Mouse (Mus musculus) adrenal gland, postnatal 25 days (tissue): ENCODE data around the gene Mpp2. TPM values are rescaled to one million over a fixed set of nuclear protein-coding genes. Genes with fewer than 3 reads are reported as not detected.

Source experiments
- DNase-seq: peaks from one replicate; pipeline ENCODE4 v3.0.0; 2021; ENCODE audit warnings: mixed read lengths
- long read RNA-seq: library from polyadenylated mRNA; stranded (forward); transcript quantifications from one replicate; pipeline ENCODE4 v2.0.0, GENCODE M21; 2021
- total RNA-seq: library from RNA; stranded (reverse); gene quantifications from 2 replicates; pipeline ENCODE4 v1.2.3, GENCODE M21; 2021

Gene Mpp2
- 8.7 and 11.8 TPM in 2 replicates for total RNA-seq
- long read RNA-seq, full-length matches to known transcripts = 1 of 3 reads
- long read RNA-seq, partial matches to known transcripts = 0 of 3 reads
- long read RNA-seq, other reads (novel, unspliced or antisense) = 2 of 3 reads

DNA sequence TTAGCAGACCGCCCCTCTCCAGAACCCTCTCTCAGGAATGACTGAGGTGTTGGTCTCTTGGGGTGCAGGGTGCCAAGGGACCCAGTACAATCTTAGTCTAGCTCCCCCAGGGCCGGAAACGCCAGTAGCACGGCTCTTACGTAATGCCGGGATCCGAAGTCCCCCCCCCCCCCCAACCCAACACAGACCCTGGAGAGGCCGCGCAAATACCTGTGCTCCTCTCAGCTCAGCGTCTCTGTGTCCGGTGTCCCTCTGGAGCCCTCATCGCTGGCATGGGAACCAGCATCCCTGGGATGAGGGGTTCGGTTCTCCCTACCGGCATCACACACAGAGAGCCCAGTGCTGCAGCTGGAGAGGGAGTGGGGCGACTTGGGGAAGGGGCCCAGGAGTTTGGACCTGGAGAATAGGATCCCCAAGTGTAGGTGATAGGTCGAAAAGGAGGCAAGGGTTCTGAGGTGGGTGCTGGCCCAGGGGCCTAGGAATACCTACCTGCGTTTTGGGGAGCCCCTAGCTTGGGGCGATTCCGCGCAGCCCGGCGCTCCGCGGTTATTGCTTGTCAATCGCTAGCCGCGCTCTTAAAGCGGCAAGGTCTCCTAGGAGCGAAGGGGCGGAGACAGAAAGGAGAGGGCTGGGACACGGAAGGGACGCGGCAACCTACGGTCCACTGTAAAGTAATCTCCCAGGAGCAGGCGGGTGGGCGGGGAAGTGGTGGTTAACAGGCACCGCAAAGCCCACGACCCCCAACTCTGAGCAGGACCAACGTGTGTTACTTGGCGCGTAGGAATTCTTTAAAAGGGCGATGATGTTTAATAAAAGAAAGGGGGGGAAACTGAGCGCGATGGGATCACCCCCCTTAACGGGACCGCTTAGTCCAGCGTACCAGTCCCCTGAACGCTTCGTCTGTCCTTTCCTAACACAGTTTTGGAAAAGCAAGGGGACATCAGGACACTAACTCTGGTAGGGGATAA, at the start of gene Mpp2:
TSS of gene Mpp2 (minus strand) at position 585 of the 968 bp plus-strand sequence.
- DNase-seq = peak; percentile 76

DNA sequence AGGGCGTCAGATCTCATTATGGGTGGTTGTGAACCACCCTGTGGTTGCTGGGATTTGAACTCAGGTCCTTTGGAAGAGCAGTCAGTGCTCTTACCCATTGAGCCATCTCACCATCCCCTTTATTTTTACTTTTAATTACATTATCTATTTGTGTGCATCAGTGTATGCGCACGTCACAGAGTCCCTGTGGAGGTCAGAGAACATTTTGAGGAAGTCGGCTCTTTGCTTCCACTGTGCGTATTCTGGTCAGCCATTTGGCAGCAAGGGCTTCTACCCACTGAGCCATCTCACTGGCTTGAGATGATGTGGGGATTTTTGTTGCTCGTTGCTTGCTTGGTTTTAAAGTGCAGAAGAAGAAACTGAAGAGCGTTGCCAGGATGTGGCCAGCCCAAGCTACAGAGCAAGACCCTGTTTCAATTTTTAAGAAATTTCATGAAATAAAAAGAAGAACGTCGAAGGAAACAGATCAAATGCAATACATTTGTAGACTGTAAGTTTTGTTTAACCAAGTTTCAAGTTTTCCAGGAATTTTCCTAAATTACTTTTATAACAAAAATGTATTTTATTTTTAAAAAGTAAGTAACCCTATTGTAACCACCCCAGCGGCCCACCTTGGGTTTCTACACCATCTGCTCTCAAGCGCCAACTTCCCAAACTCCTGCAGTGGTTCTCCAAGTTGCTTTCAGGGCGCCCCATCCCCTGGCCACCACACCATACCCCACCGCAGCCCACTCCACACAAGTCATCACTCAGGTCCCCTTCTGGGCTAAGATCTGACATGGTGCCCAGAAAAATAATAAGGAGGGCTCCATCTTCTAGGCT, 49.5 kb upstream of the Mpp2 start:
- no peak for DNase-seq

DNA sequence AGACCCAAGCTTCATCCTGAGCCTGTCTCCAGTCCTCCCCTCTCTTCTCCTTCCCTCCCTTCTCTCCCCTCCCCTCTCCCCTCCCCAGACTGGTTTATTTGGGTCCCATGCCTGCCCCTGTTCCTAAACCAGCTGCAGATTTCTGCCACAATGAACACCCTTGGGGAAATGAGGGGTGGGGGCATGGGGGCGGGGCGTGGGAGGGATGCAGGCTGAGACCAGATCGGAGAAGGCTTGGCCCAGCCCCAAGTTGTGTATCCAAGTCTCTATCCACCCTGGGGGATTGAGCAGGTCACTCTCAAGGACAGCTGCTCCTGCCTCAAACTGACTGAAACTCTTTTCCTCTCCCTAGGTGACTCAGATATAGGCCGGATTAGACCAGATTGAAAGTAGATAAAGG, 46.2 kb upstream of the Mpp2 start:
- no peak for DNase-seq

DNA sequence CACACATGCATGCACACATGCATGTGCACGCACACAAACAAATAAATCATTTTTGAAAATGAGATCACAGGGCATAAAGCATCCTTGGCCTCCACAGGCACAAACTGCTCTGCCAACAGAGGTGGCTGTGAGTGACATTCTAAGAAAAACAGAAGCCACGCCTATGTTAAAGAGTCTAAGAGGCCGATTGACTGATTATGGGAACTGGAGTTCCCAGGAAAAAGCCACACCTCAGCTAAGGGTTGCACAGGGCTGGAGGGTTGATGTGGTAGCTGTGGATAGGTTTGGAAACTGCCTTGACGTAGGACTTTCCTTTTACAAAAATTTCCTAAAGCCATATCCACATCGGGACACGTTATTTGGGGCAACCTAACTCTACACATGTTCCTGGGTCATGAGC, 29.1 kb upstream of the Mpp2 start:
- no peak for DNase-seq

DNA sequence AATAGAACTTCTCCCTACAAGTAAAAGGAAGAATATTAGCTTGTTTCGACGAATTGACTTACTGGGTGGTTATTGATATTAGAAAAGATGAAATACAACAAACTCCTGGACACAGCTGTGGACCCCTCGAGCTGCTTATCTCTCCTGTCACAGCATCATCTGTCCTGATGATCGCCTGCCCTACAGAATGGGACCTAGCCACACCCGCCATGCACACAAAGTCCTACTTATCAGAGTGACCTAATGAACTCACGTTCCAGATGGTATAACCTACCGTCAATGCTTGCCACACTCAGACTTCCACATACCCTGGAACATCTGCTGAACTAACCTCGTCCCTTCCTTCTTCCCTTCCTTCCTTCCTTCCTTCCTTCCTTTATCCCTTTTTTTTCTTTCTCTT, 27.9 kb upstream of the Mpp2 start:
- no peak for DNase-seq

DNA sequence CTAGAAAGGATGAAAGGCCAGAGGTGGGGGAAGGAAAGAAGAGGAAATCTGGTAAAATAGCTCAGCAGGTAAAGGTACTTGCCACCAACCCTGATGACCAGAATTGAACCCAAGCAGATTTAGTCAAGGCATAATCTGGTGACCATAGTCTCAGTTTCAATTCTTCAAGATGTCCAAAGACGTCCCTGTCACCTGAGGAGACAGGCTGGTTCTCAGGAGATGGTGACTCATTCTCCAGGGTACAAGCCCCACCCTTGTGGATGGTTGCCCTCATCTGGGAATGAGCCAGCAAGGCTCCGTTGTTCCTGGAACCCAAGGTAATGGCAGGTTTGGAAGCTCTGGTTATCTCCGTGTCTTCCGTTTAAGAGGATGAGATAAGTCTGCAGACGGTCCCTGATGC, 23.3 kb upstream of the Mpp2 start:
- DNase-seq = no peak

DNA sequence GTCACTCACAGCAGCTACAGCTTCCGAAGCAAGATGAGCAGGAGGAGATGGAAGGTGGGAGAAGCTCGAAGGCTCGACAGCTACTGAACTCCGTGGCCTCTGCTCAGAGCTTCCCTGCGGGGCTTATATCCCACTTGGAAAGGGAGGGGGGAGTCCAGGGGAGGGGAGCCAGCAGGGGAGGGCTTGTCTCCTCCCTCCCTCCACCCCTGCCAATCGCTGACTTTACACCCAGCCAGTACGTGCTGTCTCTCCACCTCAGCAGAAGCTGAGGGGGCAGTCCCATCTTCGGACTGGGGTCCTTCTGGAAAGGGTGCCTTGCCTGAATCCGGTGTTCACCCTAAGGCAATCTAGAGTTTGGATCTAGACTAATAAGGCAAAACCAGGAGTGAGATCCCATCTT, 19.4 kb upstream of the Mpp2 start, which contains the start of gene Pyy:
TSS of gene Pyy (minus strand) at position 101 of the 400 bp plus-strand sequence.
- DNase-seq = no peak

DNA sequence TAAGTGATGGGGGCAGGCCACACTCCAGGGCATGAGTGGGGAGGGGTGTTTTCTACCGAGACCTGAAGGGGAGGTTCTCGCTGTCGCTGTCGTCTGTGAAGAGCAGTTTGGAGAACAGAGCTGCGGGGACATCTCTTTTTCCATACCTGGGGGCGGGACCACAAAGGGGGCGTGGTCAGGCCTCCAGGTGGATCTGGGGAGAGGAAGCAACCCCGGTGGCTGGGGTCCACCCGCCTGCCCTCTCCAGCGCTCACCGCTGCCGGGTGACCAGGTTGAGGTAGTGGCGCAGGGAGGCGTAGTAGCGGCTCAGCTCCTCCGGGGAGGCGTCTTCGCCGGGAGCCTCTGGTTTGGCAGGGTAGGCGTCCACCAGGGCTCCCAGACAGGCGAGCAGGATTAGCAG, 18.6 kb upstream of the Mpp2 start:
- no peak for DNase-seq

DNA sequence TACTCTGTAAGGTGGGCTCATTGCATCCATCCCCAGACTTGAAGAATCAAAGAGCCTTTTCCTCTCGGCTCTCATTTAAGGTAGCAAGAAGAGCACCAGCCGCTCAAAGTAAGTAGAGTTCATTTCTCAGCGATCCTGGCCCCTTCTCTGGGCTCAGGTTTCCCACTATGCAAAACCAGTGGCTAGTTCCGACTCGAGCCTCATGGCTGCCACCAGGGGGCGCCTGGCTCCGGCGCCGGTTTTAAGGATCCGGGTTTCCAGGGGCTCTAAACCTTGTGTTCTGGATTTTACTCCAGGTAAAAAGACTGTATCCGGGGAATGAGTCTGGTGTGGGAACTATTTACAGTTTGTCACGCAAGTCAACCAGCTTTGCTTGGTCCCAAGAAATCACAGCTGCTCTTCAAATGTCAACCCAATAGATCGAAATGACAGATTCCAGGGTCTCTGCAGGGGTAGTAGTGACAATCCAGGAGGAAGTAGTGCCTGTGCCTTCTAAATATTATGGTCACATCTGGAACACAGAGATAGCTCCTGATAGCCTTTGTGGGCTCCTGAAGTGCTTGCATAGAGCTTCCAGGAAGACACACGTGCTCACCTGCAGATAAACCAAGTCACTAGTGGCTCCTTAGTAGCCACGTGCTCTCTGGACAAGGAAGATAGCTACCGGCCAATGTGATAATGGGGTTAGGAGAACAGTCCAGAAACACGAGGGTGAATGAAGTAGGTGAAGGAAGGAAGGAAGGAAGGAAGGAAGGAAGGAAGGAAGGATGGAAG, 14.4 kb upstream of the Mpp2 start:
- DNase-seq = peak; percentile 75

DNA sequence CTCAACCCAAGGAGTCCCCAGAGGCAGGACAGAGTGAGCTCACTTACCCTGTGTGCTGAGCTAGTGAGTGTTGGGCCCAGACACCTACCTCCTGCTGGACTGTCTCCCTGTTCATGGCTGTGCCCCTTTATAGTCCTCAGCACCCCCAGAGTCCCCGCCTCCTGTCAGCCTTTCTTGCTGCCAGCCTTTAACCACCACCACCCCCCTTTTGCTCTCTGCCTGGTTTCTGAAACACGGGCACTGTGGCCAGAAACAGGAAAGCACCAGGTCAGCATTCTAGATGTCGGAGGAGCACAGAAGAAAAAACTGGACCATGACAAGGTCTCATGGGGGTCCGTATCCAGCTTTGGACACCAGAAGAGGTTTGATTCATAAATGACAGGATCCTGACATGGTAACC, 12.9 kb upstream of the Mpp2 start, which contains the start of gene Ppy:
TSS of gene Ppy (minus strand) at position 101 of the 400 bp plus-strand sequence.
- DNase-seq = no peak

DNA sequence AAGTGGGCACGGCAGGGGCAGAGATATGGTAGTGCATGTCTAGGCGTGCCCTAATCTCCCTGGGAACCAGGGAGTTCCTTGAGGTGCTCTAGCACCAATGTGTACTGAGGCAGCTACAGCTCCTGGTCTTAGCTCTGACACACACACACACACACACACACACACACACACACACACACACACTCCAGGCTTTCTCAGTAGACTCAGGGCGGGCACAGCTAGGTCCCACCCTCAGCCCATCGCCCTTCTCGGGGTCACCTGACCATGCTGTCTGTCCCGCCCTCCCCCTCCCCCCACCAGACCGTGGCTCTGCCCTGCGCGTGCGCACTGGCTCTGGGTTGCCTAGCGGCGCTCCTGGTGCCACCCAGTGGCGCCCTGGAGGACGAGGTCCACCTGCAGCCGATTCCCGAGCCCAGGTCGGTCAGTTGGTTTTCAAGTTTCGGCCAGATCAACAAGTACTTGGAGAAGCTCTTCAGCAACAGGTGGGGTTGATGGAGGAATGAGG, 8.6 kb upstream of the Mpp2 start:
- peak; percentile 82 for DNase-seq

DNA sequence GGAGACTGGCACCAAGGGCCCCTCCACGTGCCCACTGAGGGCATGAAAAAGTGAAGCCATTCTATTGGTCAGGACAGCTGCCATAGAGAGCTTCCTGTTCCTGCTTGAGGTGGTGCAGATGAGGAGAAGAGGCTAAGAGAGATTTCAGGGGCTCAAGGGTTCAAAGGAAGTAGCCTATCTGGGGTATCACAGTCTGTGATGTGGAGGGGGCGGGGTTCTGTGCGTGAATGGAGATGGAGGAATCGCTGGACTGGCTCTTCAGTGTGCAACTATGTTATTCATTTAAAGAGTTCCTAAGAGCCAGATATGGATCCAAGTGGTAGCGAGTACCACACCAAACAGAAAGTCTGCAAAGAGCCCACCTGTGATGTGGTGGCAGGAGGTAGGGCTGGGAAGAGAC, 8.1 kb upstream of the Mpp2 start:
- DNase-seq = no peak

DNA sequence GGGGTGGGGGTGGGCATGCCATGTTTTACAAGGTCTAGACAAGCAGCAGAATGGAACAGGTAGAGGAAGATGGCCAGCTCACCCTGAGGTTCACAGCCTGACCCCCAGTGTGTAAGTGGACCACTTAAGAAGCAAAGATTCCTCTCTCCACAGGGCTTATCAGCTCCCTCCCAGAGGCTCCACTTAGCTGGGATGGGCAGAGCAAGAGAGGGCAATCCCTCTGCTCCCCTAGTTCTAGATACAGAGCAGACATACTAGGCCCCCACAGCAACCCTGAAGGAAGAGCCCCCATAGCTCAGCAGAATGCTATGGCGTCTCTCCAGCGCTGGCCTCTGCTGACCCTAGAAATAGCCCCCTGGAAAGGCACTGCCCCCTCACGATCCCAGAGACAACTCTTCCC, 7.4 kb upstream of the Mpp2 start:
- no peak for DNase-seq

DNA sequence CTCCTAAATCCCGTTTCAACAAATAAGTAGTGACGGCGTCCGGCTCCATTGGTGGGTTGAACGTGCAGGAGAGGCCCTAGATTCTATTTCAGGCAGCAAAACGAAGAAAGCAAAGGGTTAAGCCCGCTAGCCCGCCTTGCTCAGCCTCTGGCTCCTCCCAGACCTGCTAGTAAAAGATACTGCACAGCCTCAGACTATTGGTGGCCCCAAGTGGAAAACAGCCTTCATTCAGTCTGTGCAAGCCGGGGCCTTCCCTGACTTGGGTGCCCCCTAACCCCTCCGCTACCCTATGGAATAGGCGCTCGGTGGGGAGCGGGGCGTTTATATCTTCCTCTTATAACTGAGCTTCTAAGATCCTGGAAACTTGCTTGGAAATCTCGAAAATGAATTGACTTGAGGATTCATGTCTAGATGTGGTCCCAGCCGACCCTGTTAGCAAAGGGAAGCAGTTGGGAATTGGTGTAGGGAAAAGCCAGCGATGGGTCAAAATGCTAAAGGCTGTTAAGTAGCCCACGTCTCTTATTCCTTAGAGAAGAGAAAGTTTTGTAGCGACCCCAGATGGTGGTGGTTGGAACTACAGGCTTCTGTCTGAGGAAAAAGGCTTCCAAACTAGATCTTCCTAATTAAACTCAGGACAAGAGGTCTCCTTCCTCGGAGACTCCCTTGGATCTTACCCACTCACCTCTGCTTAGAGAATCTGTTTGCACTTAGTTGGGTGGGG, 933 bp upstream of the Mpp2 start:
- DNase-seq = peak; percentile 60

DNA sequence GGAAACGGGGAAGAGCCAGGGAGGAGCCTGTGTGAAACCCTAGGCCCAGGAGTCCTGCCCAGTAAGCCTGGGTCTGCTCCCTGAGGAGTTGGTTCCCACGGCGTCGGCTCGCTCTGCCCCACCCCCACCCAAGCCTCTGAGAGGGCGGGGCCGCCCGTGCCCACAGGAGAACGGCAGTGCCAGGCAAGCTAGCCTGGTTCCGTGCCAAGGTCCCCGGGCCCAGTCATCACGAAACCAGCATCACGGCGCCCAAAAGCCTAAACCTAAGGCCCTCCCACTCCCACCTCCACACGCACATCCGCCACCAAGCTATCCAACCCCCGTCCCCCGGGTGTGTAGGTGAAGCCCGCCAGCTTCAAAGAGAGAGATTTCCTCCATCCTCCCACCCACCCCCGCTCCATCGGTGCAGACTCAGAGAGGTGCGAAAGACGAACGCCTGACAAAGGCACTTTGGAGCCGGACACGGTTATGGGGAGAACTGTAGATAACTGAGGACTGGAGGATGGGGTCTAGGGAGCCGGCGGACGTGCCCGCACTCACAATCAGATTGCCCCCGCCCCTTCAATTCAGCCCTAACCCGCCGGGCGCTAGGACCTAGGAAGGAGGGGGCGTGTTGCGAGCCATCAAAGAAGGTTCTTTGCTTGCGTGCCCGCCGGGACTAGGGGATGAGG, 1.1 kb downstream of the Mpp2 start:
- peak; percentile 89 for DNase-seq

DNA sequence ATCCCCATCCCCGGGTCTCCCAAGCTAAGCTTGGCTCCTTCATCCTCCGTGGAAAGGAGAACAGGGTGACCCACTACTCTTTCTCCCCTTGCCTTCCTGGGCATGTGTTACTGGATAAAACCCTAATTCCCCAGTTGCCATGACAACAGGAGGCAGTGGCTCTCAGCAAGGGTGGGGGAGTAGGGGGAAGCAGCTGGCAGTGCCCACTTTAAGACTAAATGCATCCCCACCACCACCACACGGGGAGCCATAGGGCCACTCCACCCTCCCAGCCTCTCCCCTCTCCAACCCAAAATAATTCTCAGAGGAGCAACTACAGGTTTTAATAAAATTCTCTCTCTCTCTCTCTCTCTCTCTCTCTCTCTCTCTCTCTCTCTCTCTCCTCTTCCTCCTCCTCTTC, 2.0 kb downstream of the Mpp2 start:
- DNase-seq = no peak

DNA sequence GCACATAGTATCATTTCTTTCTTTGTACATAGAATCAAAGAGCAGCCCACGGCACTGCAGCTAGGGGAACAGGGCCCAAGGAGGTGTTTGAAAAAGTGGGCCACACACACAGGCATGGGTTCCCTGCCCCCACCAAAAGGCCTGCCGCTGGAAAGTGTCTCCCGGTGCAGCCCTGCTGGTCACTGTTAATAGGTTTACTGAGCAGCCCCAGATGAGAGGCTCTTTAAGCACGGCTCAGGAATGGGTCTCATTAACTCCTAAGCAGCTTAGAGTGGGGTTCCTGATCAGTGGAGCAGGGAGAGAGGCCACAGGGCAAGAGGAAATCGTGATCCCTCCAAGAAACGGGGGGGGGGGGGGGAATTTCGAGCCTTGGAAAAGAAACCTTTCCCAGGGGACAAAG, 4.2 kb downstream of the Mpp2 start:
- DNase-seq = no peak

DNA sequence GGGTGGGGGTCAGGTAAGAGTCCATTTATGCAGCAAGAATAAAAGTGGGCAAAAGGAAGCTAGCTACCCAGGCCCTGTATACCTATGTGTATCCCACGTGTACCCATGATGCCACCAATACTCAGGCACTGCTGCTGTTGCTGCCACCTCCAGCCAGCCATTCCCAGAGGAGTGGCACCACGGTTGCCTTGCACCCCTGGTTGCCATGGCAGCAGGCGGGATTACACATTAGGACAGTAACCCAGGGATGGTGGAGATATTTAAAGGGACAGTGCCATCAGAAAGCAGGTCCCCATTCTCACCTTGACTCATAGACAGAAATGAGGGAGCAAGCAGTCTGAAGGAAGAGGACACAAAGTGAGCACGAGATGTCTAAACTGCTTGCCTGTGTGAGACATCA, 5.1 kb downstream of the Mpp2 start:
- no peak for DNase-seq

DNA sequence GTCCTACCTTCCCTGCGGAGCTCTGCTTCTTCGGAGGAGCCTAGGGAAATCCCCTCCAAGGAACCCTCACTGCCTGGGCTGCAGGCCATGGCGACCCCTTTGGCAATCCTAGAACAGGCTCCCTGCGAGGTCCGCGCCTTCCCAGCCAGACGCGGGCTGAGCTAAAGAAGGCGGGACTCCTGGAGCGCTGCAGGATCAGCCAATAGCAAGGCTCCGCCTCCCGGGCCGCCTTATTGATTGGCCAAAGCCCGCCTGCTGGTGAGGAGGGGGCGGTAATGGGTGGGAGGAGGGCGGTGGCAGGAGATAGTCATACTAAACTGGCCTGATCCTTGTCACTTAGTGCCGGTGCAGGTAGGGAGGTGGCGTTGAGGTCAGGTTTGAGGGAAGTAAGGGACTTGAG, 6.0 kb downstream of the Mpp2 start:
- peak; percentile 80 for DNase-seq

DNA sequence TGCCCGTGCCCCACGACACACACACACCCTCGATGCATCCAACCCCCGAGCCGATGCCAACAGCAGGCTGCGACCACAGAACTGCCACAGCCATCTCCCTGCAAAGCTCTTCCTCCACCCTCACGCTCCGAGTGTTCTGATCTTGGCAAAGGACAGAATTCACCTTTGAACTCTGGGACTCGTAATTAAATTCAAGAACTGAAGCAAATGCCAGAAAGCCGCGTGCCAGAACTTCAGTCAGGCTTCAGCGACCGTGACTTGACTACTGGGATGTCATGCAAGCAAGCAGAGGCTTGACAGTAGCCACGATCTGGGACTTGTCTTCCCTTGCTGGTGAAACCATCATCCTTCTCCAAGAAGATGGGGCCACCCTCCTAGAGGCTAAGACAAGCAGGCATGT, 14.6 kb downstream of the Mpp2 start:
- no peak for DNase-seq

DNA sequence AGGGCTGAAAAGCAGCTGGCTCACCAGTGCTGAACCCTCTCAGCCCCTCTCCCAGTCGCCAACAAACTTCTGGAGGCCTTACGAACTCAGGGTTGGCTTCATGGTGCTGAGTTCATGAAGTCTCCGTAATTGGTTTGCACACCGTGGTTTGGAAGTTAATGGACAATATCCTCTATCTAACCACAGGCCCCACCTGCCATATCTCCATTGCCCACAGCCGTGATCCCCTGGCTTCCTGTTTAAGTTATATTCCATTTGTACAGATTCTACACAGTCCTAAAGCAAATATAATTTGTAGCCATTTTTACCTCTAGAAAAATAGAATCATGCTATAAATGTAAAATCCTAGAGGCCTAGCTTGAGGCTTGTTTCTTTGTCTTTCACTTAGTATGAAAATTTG, 15.6 kb downstream of the Mpp2 start:
- no peak for DNase-seq
